Mouse (Mus musculus) Patski (cell line): ENCODE measurements around the gene Slc25a23. TPM values are rescaled to one million over a fixed set of nuclear protein-coding genes. Genes with fewer than 3 reads are reported as not detected.

Source experiments
- ATAC-seq: fragments of 100-300 bp; one replicate; pipeline ENCODE4 v1.8.0; 2021
- CTCF ChIA-PET: fragments of 350-600 bp; sonication (Branson Sonifier 250); formaldehyde crosslinking; loops from one replicate; lab custom pipeline; 2022; ENCODE audit warnings: inconsistent platforms; lab: Charles Lee
- POLR2A ChIA-PET: fragments of 350-600 bp; sonication (Branson Sonifier 250); formaldehyde crosslinking; loops from one replicate; lab custom pipeline; 2022; ENCODE audit warnings: antibody characterized with exemption, inconsistent platforms; lab: Charles Lee
- DNase-seq: peaks from one replicate; pipeline ENCODE4 v3.0.0-alpha.2; 2011; ENCODE audit warnings: low read depth, low spot score
- H3K27me3 ChIP-seq: fragments of 371-371 bp; one replicate; pipeline ENCODE4 v1.5.1; 2021
- CTCF ChIP-seq: fragments of 100-300 bp; IDR thresholded peaks from one replicate; pipeline ENCODE4 v1.5.1; 2021
- in situ Hi-C: fragments of 300-500 bp; cut with MboI; formaldehyde crosslinking; loops from 3 replicates; pipeline ENCODE4 v1.11.1; 2018; ENCODE audit warnings: low pct_unique_long_range_greater_than_20kb, mixed read lengths
- polyA plus RNA-seq: library from polyadenylated mRNA; unstranded; gene quantifications from one replicate; pipeline ENCODE4 v1.2.3, GENCODE M21; 2021

The Slc25a23 gene
- polyA plus RNA-seq, 1 experiment from 2014 or later = 111 TPM

DNA sequence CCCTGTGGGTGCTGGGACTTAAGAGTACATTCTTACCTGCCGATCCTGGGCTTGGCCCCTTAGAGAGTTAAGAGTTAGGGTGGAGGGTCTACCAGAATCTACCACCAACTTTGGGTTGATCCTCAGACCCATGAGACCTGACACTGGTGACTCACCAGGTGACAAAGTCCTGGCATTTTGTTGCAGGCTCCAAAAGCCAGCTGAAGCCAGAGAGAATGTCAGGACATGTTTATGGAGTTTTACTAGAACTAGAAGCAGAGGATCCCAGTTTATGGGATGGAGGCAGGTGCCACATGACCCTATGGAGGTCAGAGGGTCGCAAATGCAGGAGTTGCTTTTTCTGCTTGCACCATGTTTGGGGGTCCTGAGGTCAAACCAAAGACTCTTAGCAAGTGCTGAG lies 63.2 kb downstream of the Slc25a23 start:
- H3K27me3 ChIP-seq = no peaks in the 10 kb centered on the region
- TF ChIP-seq CTCF = no peak
- ATAC-seq (no peak), DNase-seq (no peak)
- ChIA-PET CTCF (interaction anchor here (1.3 kb wide), 1 partner anchor 15 kb away, joined by 4 read pairs; the partner anchor contains the start of genes Gm17949 and Gtf2f1), POLR2A (interaction anchor here (0.7 kb wide), 1 partner anchor 170 kb away, joined by 3 read pairs; no protein-coding TSS in a partner anchor)
- in situ Hi-C loops = loop anchor here (5.0 to 10.0 kb wide), 4 partner anchors 66 to 338 kb away; no protein-coding TSS in a partner anchor

DNA sequence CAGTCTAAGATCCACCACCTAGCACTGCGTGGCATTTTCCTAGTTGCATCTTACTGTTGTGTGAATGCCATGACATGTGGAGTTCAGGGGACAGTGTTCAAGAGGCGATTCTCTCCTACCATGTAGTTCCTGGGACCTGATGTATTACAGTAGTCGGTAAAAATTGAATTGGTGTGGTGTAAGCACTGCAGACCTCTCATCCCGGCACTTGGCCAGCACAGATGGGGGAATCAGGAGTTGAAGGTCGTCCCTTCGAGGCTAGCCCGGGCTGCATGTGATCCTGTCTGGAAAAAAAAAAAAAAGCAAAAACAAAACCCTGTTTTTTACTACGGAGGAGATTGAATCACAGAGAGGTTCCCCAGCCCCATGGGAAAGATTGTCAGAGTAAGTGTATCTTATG lies 64.6 kb downstream of the Slc25a23 start:
- H3K27me3 ChIP-seq = no peaks in the 10 kb centered on the region
- no peak for ATAC-seq
- POLR2A ChIA-PET = no interaction called here
- CTCF ChIA-PET = no interaction called here
- no peak for TF ChIP-seq CTCF
- no peak for DNase-seq
- in situ Hi-C loops = loop anchor here (5.0 to 10.0 kb wide), 4 partner anchors 67 to 340 kb away; no protein-coding TSS in a partner anchor

Other genes with a start within 250 kb of the Slc25a23 start
- gene Rfx2, start 228.8 kb downstream of the Slc25a23 start, polyA plus RNA-seq = 7.7 TPM
- gene Acsbg2, start 185.4 kb downstream of the Slc25a23 start, polyA plus RNA-seq = not detected
- gene 1700061G19Rik, start 184.4 kb downstream of the Slc25a23 start, polyA plus RNA-seq = not detected
- gene Mllt1, start 124.4 kb downstream of the Slc25a23 start, polyA plus RNA-seq = 55.0 TPM
- gene Acer1, start 77.7 kb downstream of the Slc25a23 start, polyA plus RNA-seq = not detected
- gene Clpp, start 69.6 kb downstream of the Slc25a23 start, polyA plus RNA-seq = 113 TPM
- 47.7 TPM for gene Alkbh7, start 62.5 kb downstream of the Slc25a23 start, polyA plus RNA-seq
- gene Pspn, start 59.8 kb downstream of the Slc25a23 start, polyA plus RNA-seq = 1.7 TPM
- 104 TPM for gene Gtf2f1, start 48.6 kb downstream of the Slc25a23 start, polyA plus RNA-seq
- gene Gm17949, start 48.4 kb downstream of the Slc25a23 start, polyA plus RNA-seq = not detected
- 80.4 TPM for gene Khsrp, start 28.3 kb downstream of the Slc25a23 start, polyA plus RNA-seq
- not detected for gene Slc25a41, start 18.2 kb downstream of the Slc25a23 start, polyA plus RNA-seq
- 31.4 TPM for gene Crb3, start 758 bp downstream of the Slc25a23 start, polyA plus RNA-seq
- gene Dennd1c, start 18.7 kb upstream of the Slc25a23 start, polyA plus RNA-seq = 2.7 TPM
- 0.10 TPM for gene Tubb4a, start 27.9 kb upstream of the Slc25a23 start, polyA plus RNA-seq
- gene Tnfsf9, start 45.5 kb upstream of the Slc25a23 start, polyA plus RNA-seq = 3.4 TPM
- gene Cd70, start 89.9 kb upstream of the Slc25a23 start, polyA plus RNA-seq = not detected
- gene Tnfsf14, start 134.3 kb upstream of the Slc25a23 start, polyA plus RNA-seq = not detected
- gene C3, start 168.3 kb upstream of the Slc25a23 start, polyA plus RNA-seq = 342 TPM
- 61.7 TPM for gene Gpr108, start 188.6 kb upstream of the Slc25a23 start, polyA plus RNA-seq
- 157 TPM for gene Trip10, start 189.6 kb upstream of the Slc25a23 start, polyA plus RNA-seq
- not detected for gene Vav1, start 219.2 kb upstream of the Slc25a23 start, polyA plus RNA-seq